Mouse (Mus musculus) monocyte, adult 2 months (primary cell): ENCODE measurements around the gene Axin1.
A peak's percentile ranks its signal among the peaks of the same experiment; 100 is the strongest.
"Not testable (repeated sequence)": the region's sequence is repeated elsewhere in the genome, so short reads cannot be mapped to it uniquely, and the experiment has no call there.

Experiments used
- DNase-seq, 2 experiments: peaks; one replicate each; pipeline ENCODE4 v3.0.0; 2022; ENCODE audit warnings: low spot score in 2 of 2, low read depth in 1 of 2

The Axin1 gene

DNA sequence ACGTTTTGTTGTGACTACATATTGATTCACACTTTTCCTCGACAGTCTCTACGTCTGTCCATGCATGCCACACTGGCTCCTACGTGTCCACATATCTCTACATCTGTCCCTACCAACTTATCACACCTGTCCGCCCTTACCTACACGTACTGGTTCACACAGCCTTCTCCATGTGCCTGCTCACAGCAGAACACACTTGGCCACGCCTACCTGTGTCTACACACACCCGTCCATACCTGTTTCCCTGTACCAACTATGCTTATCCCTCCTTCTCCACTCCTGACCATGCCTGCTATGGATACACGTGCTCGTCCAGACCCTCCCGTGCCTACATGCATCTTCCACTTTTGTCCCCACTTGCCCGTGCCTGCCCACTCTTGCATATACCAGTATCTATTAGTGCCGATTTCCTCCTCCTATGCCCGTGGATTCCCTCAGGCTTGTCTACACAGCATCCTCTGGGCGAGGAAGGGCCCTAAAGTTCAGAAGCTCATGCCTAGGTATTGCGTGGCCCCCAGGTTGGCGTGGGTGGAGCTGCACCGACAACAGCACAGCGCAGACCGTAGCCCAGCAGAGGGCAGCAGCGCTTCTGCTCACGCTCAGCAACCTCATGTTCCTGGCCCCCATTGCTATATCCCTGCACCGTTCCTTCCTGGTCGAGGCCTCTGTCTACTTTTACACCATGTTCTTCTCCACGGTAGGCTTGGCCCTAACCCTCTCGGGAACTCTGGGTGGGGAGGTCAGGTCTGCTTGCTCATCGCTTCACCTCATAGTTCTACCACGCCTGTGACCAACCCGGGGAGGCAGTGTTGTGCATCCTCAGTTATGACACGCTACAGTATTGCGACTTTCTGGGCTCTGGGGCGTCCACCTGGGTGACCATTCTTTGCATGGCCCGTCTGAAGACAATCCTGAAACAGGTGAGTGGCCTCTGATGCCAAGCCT, 18.4 kb upstream of the Axin1 start:
- DNase-seq: no peak

DNA sequence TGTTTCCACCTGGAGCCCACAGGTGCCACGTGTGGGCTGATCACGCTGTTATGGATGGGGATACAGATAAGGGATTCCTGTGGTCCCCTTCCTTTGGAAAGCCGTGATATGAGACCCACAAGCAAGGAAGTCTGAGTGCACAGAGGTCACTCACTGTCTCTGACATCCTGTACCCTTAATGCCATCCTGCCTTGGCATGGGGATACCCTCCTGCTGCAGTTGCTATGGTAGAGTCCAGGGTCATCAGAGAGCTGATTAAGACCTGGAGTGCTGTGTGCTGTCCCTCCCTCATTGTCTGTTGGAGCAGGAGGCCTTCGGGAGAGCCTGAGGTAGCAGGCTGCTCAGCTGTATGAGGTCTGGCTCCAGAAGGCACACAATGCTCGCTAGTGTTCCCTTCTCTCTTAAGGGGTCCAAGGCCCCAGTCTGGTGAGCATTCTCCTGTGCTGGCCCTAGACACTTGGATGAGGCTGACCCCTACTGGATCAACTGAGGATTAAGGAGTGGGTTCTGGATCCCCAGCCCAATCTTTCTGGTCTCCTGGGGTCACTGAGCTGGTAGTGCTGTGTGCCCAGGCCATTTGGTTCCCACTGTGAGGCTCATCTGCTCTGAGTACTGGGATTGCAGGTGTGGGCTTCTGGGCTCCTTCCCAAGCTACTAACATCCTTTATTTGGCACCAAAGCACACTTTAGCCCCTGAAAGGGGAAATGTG, 15.9 kb upstream of the Axin1 start:
- no peak for DNase-seq

DNA sequence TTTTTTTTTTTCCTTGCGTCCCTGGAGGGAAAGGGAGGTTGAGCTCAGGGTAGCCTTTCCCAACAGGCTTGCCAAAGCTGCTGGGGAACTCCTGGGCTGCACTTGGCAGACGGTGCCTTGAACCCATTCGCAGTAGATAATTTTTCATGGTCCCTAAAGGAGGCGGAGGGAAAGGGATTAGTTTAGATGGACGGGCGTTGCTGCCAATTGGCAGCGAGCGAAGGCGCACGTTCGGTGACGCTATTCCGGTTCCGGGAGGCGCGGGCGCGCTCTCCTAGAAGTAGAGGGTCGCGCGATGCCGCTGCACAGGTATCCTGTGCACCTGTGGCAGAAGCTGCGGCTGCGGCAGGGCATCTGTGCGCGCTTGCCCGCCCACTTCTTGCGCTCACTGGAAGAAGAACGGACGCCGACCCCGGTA, 15.2 kb upstream of the Axin1 start, which contains the start of gene Mrpl28:
Gene Mrpl28 (plus strand): TSS at position 234 of the 418 bp plus-strand sequence.
- peak; percentile 46 to 55 for DNase-seq

DNA sequence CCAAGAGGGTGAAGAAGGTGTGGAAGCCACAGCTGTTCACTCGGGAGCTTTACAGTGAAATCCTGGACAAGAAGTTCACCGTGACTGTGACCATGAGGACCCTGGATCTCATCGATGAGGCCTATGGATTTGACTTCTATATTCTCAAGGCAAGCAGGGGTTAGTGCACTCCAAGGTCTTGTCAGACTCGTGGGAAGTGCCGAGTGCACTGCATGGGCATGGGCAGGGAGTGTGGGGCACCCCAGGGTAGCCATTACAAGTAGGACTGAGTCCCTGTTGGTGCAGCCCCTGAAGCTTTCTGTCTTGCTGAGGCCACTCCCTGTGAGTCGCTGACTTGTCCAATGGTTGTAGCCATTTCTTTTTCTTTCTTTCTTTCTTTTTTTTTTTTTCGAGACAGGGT, 13.9 kb upstream of the Axin1 start:
- DNase-seq: no peak

DNA sequence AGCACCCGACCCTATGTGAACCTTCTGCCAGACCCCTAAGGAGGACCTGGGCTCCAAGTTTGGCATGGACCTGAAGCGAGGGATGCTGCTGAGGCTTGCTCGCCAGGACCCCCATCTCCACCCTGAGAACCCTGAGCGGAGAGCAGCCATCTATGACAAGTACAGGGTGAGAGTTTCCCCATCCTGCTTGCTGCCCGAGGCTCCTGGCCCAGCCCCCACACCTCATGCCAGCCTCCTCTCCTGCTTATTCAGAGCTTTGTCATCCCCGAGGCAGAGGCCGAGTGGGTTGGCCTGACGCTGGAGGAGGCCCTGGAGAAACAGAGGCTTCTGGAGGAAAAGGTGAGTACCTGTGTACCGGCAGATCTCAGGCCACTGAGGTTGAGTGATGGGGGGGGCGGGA, 13.3 kb upstream of the Axin1 start:
- DNase-seq: no peak

DNA sequence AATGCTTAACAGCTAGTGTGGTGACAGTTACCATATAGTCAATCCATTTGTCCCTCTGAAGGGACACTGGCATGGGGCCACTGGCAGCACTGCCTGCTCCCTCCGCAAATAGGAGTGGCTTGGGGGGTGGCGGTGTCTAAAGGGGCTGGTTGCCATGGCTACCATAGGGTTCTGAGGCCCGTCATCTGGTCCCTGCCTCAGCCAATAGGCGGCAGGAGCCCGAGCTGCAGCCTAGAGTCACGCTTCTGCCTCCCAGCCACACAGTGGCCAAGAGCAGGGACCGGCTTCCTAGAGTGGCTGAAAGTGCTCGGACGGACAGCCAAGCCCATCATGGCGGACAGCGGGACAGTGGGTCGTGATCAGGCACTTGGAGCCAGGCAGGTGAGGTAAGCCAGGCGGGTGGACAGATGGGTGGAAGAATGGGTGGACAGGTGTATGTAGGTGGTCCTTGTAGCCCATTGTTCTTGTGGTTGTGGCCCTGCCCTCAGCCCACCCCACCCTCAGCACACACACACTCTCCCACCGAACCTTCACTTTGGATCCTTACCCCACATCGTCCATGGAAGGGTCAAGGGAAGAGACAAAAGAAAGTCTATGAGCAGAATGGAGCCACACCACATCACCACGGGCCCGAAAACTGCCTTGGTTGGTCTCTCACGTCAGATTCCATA, 7.3 kb upstream of the Axin1 start:
- DNase-seq: no peak

DNA sequence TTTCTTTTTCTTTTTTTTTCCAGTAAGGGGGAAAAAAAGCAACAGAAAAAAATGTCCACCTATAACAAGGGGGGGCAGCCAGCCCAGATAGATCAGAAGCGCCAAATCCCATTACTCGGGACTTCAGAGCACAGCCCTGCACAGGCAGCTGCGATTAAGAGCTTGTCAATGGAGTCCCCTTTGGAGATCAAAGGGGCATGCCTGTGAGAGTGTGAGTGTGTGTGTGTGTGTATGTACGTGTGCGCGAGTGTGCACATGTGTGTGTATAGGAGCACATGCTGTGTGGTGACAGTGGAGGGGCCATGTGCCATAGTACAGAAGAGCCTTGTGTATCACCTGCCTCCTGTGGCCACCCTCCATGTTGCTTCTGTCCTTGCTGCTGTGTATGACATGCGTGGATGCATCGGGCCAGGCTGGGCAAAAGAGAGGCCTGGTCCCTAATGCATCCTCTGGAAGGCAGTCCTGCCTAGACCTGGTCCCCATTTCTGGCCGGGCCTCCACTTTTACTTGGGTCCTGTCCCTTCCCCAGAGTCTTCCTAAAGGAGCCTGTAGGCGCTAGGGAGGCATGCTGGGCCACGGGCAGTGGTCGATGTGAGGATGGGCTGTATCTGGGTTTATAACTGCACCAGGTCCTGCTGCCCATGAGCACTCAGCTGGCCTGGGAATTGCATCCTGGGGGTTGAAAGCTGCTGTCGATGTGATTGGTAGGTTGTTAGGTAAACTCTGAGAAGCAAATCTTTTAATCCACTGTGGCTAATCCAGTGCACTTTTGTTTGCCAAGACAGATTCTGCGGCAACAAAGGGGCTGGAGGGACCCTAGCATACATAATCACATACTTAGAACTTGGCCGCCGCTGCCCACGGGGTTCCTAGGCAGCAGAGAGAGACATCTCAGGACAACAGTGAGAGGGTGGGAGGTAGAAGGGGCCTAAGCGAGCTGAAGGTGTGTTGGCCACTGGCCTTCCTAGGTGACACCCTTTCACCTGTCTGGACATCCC, 6.3 kb upstream of the Axin1 start:
- DNase-seq: no peak

DNA sequence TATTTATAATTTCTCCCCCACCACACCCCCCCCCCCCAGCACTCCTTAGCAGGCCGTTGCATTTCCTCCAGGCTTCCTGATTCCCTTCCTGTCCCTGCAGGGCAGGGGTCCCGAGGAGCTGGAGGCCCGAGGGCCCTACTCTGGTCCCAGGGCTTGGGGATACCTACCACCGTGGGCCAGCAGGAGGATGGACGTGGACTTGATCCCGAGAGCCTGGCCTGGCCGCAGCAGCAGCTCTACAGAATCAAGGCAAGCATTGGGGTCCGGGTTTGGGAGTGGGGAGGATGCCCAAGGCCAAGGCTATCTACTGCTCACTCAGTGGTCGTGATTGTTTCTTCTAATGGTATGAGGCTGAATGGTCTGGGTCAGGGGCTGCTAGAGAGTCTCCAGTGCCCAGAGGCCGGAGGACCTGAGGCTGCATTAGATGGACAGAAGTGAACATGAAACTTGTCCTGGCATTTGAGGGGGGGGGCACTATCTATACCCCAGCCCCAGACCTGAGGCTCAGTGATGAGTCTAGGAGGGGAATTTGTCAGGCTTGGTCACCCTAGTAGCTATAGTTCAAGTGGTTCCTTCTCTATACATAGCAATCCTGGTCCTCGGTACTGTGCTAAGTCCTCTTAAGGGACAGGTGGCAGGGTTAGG, 1.3 kb upstream of the Axin1 start:
- DNase-seq: no peak

DNA sequence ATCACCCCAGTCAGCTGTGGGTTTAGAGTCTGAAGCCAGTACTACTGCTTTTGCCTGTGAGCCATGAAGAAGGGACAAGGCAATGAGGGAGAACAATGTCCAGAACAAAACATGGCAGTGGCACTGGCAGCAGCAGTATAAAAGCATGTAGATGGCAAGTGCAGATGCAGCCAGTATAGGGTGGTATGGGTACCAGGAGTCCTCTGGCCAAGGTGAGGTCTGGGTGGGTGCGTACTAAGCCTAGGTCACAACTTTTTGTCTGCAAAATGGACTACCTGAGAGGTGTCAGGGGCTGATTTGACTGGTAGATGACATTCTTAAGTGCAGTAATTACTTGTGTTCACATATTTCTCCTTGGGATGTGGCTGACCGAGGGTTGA, 747 bp upstream of the Axin1 start:
- no peak for DNase-seq

DNA sequence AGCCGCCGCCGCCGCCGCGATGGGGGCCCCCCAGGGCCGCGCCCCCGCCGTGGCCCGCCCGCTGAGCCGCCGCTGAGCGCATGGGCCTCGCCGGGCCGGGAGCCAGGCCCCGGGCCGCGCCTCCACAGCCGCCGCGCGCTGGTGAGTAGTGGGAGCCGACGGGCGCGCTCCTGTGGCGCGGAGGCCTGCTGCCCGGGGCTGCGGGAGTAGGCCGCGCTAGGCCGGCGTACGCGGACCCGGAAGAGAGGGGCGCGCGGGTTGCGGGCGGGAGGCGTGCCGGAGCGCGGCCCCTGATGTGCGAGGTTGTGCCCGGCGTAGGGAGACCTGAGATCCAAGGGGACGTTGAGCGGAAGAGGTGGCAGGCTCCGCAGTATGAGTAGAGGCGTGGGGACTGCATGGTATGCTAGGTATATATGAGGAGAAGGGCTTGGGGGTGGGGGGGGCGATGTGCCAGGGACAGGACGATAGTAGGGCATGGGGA, 453 bp downstream of the Axin1 start:
- no peak for DNase-seq

DNA sequence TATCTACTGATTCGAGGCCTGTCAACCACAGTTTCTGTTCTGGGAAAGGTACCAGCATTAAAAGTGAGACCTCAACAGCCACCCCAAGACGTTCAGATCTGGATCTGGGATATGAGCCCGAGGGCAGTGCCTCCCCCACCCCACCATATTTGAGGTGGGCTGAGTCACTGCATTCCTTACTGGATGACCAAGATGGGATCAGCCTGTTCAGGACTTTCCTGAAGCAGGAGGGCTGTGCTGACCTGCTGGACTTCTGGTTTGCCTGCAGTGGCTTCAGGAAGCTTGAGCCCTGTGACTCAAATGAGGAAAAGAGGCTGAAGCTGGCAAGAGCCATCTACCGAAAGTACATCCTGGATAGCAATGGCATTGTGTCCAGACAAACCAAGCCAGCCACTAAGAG, 4.3 kb downstream of the Axin1 start:
- DNase-seq: no peak

DNA sequence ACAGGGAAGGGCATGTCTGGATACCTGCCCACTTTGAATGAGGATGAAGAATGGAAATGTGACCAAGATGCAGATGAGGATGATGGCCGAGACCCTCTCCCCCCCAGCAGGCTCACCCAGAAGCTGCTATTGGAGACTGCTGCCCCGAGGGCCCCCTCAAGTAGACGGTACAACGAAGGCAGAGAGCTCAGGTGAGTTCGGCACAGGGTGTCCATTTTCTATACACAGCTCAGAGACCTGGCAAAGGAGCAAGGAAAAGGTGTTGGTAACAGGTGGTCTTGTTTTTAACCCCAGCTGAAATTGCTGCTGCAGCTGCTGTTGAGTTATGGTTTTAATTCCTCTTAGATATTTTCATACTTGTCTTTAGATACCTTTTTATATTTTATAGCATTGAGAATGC, 4.9 kb downstream of the Axin1 start:
- no peak for DNase-seq

DNA sequence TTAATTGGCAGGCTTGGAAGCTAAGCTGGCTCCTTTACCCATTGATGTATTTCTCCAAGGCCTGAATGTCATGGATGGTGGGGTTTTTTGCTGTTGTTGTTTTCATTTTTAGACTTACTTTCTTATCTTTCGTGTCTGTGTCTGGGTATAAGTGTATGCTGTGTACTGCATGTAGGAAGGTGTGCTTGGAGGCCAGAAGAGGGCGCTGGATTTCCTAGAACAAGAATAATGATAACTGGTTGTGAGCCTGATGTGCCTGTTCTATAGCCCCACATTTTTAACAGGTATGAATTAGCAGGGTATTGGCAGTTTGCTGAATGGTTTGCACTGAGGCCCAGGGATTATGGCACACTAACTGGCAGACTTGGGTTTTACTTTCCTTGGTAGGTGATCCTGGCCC, 10.6 kb downstream of the Axin1 start:
- DNase-seq: no peak

DNA sequence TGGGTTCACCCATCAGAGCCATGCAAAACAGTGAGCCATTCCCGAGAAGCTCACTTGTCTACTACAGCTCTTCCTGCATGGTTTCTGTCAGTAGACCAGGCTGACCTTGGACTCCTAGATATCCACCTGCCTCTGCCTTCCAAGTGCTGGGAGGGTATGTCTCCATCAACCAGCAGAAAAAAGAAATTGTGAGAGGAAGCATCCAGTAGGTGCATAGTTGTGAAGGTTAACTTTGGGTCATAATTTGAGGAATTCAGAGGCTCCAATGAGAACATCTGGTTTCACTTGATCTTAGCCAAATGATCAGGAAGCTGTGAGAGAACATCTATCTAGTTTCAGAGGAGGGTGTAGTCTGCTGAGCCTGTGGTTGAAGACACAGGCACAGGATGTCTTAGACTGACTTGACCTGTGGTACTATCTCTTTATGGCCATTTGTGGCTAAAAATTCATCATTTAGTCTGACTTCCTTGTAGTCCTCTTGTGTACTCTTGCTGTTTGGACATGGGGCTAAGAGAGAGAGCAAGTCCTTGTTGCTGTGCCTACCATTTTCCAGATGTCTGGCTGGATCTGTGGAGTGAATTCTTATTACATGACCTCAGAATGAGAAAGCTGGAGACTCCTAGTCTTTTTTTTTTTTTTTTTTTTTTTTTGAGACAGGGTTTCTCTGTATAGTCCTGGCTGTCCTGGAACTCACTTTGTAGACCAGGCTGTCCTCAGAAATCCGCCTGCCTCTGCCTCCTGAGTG, 13.6 kb downstream of the Axin1 start:
- no peak for DNase-seq

DNA sequence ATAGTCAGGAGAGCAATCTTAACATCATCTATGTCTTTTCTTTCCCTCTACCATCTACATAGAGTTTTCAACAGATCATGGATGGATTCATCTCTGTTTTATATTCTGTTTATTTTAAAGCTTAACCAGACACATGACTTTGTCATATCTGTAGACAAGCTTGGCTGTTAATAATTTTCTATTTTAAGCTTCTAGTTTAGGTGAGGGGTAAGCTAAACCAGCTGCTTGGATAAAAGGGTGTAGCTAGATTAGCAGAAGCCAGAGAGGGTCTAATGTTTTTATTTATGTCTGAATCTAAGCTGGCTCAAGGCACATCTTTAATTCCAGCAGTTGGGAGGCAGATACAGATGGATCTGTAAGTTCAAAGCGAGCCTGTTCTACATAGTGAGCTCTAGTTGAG, 24.2 kb downstream of the Axin1 start:
- DNase-seq: no peak

DNA sequence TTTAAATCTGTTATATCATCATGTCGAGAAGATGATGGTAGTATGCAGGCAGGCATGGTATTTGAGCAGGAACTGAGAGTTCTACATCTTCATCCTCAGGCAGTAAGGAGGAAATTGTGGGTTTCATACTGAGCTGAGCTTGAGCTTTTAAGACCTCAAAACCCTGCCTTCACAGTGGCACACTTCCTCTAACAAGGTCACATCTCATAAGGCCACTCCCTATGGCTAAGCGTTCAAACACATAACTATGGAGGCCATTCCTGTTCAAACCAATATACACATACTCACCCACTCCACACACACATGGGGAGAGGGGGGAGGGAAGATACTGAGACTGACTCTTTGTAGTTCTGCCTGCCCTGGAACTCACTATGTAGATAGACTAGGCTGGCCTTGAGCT, 29.6 kb downstream of the Axin1 start:
- peak; percentile 48 to 52 for DNase-seq

DNA sequence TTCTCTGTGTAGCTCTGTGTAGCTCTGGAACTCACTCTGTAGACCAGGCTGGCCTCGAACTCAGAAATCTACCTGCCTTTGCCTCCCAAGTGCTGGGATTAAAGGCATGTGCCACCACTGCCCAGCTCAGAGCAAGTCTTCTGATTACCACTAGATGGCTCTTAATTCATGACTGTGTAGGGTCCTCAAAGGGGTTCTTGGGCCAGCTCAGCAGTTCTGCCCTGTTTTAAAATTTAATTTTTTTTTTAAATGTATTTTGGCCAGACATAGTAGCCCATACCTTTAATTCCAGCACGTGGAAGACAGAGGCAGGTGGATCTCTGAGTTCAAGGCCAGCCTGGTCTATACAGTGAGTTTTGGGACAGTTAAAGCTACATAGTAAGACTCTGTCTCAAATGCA, 36.8 kb downstream of the Axin1 start:
- not testable (repeated sequence) for DNase-seq

DNA sequence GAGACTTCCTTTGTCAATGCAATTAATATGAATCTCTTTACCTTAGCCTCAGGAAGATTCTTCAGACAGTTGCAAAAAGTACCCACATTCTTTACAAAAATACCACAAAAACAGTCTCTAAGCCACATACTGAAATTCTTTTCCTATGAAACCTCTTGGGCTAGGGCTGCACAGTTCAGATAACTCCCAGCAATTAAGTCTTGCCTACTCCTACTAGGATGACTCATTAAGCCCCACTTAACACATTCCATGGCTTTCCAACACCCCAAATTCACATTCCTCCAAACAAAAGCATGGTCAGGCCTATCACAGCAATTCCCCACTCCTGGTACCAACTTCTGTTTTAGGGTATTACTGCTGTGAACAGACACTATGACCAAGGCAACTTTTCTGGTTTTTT, 40.1 kb downstream of the Axin1 start:
- DNase-seq: no peak

DNA sequence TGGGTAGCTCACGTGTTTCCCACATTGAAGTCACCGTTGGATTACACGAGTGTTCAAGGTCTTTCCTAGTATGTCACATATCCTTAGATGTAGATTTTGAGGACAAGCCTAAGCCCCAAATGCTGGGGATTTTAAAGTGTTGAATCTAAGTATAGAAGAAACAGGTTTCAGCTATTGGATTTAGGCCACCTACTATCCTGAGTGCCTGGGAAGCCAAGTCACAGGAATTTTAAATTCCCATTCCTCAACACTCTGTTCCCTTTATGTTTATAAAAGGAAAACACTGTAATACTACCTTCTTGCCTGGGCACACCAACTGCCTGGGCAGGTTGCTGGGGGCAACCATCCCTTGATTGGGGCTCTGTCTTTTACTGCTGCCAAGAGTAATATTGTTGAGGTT, 42.7 kb downstream of the Axin1 start:
- DNase-seq: no peak
